Mouse (Mus musculus): ENCODE results near the gene Zic5. TPM values are rescaled to one million over a fixed set of nuclear protein-coding genes. Genes with fewer than 3 reads are reported as not detected.

The Zic5 gene
- polyA plus RNA-seq, 1 experiment = not detected

DNA sequence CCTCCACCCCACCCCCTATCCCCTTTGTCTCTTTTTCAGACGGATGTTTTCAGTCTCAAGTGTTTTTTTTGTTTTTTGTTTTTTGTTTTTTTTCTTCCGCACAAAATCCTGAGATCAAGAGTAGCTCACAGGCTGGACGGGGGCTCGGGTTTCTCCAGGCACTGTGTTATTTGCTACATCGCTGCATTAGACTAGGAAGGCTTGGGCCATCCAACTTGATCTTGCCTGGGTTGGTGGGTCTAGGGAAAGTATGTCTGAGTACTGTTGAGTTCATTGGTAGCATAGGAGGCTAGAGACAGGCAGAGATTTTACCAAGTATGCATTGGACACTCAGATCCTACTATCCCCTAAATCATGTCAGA lies 17.5 kb upstream of the Zic5 start:
- H3K4me3 ChIP-seq (ENCODE audit: insufficient read depth, low read depth, low read length) = peak overlapping the region; percentile 38
- TF ChIP-seq POLR2A (IDR thresholded peaks at IDR 0.05; ENCODE audit: insufficient read depth, low read depth, low read length) = no peak
- no peak for TF ChIP-seq CTCF (IDR thresholded peaks at IDR 0.05; ENCODE audit: insufficient read depth, low read depth, low read length)
- 0 out of 2 replicates have a peak, but pooled peaks cover 3% of the 10 kb centered on the region for H3K4me1 ChIP-seq (ENCODE audit: control insufficient read depth, insufficient read depth, low read length)
- H3K27ac ChIP-seq (ENCODE audit: insufficient read depth, low read depth, low read length) = peak overlapping the region; percentile 74; the same call in 1 of the 2 replicates
- WGBS = 39% methylated on average over 5 of the region's 5 CpGs

DNA sequence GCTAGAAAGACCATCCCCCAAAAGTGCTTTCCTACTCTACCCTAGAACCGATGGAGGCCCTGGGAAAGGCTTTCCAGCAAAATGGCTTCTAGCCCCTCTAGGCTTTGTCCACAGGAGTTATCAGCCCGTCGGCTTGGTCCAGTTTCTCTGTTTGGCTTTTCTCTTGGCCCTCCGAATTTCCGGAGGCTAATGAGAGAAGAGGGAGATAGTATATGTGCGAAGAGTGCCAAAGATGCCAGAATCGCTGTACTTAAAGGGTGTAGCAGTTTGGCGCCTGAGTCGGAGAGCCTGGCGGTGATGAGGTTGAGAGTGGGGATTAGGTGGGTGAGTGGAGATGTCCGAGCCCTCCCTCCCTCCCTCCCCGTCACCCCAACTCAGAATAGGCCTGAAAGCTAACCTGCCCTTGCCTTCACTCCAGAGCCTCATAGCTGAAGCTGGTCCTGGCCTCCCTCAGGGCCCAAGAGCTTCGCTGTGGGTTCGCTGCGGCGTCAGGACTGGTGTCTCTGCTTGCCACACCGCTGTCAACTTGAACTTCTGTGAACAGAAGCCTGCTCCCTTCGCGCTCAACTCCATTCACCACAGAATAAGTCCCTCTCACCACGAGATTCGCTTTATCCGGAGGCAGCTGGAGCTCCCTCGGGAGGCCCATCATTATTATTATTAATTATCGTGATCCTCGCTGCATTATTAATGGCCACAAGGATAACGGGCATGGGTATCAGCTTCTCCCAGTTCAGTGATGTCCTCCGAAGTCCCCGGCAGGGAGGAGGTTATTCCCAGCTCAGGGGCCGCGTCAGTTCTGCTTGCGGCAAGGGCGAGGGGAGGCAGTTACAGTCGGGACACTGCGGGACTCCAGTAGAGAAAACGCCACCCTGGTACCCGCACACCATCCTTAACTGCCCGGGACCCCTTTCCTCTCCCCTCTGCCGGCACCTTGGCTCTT lies 16.9 kb upstream of the Zic5 start:
- TF ChIP-seq CTCF (IDR thresholded peaks at IDR 0.05; ENCODE audit: insufficient read depth, low read depth, low read length) (no peak), POLR2A (IDR thresholded peaks at IDR 0.05; ENCODE audit: insufficient read depth, low read depth, low read length) (no peak)
- Histone ChIP-seq H3K4me1 (ENCODE audit: control insufficient read depth, insufficient read depth, low read length) (0 out of 2 replicates have a peak, but pooled peaks cover 3% of the 10 kb centered on the region), H3K27ac (ENCODE audit: insufficient read depth, low read depth, low read length) (peak overlapping the region; percentile 74), H3K4me3 (ENCODE audit: insufficient read depth, low read depth, low read length) (peak overlapping the region; percentile 38)
- 38% methylated on average over 38 of the region's 38 CpGs for WGBS

DNA sequence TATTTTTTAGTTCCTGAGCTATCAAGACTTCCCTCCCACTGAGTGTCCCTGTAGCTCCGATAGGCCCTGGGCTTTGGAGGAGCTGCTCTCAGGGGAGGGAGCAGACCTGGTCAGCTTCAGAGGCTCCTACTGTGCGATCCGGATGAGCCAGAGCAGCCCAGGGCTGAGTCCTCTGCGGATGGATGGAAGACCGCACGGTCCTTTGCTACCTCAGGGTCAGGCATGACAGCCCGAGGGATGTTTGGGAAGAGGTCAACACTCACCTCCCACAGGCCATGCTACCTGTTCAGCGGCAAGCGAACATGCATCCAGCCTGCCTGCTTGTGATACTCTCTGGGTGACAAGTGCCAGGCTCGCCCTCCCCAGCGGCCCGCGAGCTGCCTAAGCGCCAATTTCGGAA lies 15.7 kb upstream of the Zic5 start:
- Histone ChIP-seq H3K4me3 (ENCODE audit: insufficient read depth, low read depth, low read length) (peak overlapping the region; percentile 38), H3K4me1 (ENCODE audit: control insufficient read depth, insufficient read depth, low read length) (0 out of 2 replicates have a peak, but pooled peaks cover 3% of the 10 kb centered on the region), H3K27ac (ENCODE audit: insufficient read depth, low read depth, low read length) (peak overlapping the region; percentile 83)
- TF ChIP-seq CTCF (IDR thresholded peaks at IDR 0.05; ENCODE audit: insufficient read depth, low read depth, low read length) (no peak), POLR2A (IDR thresholded peaks at IDR 0.05; ENCODE audit: insufficient read depth, low read depth, low read length) (no peak)
- 57% methylated on average over 15 of the region's 15 CpGs for WGBS

DNA sequence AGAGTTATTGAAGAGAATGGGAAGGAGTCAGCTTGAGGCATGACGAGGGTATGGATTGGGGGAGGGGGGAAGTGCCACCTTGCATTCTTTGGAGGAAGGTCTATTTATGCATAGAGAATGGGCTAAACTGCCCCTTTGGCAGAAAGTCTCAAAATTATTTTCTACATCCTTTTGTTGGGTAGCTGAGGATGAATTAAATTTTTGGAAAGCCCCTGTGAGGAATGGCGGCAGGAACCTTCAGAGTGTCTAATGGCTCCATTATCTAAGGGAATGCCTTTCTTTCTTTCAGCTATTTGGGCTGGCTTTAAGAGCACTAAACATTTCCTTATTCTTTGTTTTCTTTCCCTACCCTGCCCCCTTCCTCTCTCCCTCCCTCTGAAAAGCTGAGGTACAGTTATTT lies 14.9 kb upstream of the Zic5 start:
- WGBS = 38% methylated on average over 2 of the region's 2 CpGs
- TF ChIP-seq CTCF (IDR thresholded peaks at IDR 0.05; ENCODE audit: insufficient read depth, low read depth, low read length) (no peak), POLR2A (IDR thresholded peaks at IDR 0.05; ENCODE audit: insufficient read depth, low read depth, low read length) (no peak)
- Histone ChIP-seq H3K27ac (ENCODE audit: insufficient read depth, low read depth, low read length) (peak overlapping the region; percentile 20; the same call in 1 of the 2 replicates), H3K4me3 (ENCODE audit: insufficient read depth, low read depth, low read length) (no peak overlapping the region), H3K4me1 (ENCODE audit: control insufficient read depth, insufficient read depth, low read length) (peaks cover 8% of the 10 kb centered on the region)

DNA sequence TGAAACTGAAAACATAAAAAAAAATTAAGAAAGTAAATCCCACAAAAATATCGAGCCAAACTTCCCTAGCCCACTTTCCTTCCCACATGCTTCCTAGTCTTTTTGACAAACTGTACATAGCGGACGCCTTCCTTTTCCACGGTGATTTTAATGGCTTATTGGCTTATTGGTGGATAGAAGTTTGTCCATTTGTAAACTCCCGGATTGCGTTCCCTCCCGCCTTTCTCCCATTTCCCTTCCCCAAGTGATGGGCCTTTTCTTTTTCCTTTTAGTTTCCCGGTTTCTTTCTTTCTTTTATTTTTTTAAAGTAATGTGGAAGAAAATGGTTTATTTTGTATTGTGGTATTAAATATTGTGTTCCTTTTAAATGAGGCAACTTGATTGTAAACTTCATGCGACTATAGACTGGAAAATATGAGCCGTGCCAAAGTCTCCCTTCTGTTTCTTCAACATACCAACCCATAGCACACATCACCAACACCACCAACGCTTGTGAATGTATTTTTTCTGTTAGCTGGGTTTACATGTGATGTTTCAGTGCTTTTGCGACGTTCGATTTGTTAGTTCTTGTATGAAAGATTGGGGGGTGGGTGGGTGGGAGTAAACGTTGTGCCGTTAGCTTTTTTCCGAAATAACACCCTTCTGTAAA lies 14.1 kb upstream of the Zic5 start:
- 40% methylated on average over 17 of the region's 17 CpGs for WGBS
- H3K4me3 ChIP-seq (ENCODE audit: insufficient read depth, low read depth, low read length) = no peak overlapping the region
- H3K4me1 ChIP-seq (ENCODE audit: control insufficient read depth, insufficient read depth, low read length) = peaks cover 12% of the 10 kb centered on the region
- no peak overlapping the region for H3K27ac ChIP-seq (ENCODE audit: insufficient read depth, low read depth, low read length)
- TF ChIP-seq POLR2A (IDR thresholded peaks at IDR 0.05; ENCODE audit: insufficient read depth, low read depth, low read length) = no peak
- TF ChIP-seq CTCF (IDR thresholded peaks at IDR 0.05; ENCODE audit: insufficient read depth, low read depth, low read length) = no peak

DNA sequence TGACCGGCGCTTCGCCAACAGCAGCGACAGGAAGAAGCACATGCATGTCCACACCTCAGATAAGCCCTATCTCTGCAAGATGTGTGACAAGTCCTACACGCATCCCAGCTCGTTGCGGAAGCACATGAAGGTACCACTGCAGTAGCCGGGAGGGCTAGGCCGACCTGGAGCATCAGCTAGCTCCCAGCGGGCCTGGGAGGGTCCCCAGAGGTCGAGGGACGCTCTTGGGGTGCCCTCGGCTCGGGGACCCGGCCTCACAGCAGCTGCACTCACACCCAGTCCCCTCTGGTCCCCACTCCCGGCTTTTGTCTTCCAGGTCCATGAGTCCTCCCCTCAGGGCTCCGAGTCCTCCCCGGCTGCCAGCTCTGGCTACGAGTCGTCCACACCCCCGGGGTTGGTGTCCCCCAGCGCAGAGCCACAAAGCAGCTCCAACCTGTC lies 13.1 kb upstream of the Zic5 start:
- Histone ChIP-seq H3K27ac (ENCODE audit: insufficient read depth, low read depth, low read length) (peak overlapping the region; percentile 46), H3K4me1 (ENCODE audit: control insufficient read depth, insufficient read depth, low read length) (peaks cover 9% of the 10 kb centered on the region), H3K4me3 (ENCODE audit: insufficient read depth, low read depth, low read length) (peak overlapping the region; percentile 59)
- TF ChIP-seq POLR2A (IDR thresholded peaks at IDR 0.05; ENCODE audit: insufficient read depth, low read depth, low read length) = no peak
- no peak for TF ChIP-seq CTCF (IDR thresholded peaks at IDR 0.05; ENCODE audit: insufficient read depth, low read depth, low read length)
- WGBS = 8% methylated on average over 22 of the region's 22 CpGs

DNA sequence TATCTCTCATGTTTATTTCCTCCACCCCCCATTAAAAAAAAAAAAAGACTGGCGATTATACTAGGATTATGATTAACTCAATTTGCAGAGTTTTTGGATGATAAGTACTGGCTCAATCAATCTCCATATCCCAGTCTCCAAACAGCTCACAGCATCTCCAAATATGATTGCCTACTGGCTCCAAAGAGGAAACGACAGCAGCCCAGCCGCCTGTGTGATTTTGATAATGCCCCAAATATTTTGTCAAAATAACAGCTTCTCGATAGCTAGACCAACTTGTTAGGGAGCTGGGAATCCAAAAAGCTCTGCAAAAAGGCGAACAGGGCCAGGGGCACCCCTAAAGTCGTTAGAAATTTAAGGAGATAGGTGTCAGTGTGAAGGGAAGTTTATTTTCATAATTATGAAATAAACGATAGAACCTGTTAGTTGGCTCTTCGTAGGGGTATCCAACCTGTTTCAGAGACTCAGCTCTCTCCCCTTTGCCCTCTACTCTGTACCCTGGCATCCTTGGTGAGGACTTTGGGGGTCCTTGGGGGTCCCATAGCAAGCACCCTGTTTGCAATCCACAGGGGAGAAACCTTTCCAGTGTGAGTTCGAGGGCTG lies 12.6 kb upstream of the Zic5 start:
- Histone ChIP-seq H3K4me3 (ENCODE audit: insufficient read depth, low read depth, low read length) (peak overlapping the region; percentile 59), H3K27ac (ENCODE audit: insufficient read depth, low read depth, low read length) (peak overlapping the region; percentile 46), H3K4me1 (ENCODE audit: control insufficient read depth, insufficient read depth, low read length) (peaks cover 9% of the 10 kb centered on the region)
- TF ChIP-seq CTCF (IDR thresholded peaks at IDR 0.05; ENCODE audit: insufficient read depth, low read depth, low read length) = no peak
- TF ChIP-seq POLR2A (IDR thresholded peaks at IDR 0.05; ENCODE audit: insufficient read depth, low read depth, low read length) = no peak
- WGBS = 17% methylated on average over 9 of the region's 9 CpGs

DNA sequence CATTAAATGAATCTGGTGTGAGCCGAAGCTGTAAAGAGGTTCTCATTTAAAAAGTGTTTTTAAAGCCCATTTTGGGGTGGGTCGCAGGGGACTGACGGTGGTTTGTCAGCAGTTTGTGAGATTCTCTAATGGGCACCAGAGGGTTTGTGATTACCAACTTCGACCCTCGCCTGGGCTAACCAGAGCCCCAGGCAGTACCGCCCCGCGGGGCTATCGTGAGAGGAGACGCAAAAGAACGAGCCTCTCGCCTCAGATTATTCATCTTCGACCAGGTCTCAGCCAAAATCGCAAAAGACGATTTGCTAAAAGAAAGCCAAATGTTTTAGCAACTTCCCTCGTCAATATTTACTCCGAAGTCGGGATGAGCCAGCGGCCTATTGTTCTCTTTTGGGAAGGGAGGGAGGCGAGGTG lies 11.8 kb upstream of the Zic5 start:
- Histone ChIP-seq H3K27ac (ENCODE audit: insufficient read depth, low read depth, low read length) (peak overlapping the region; percentile 81; the same call in 1 of the 2 replicates), H3K4me1 (ENCODE audit: control insufficient read depth, insufficient read depth, low read length) (peaks cover 9% of the 10 kb centered on the region), H3K4me3 (ENCODE audit: insufficient read depth, low read depth, low read length) (peak overlapping the region; percentile 59)
- 4% methylated on average over 20 of the region's 20 CpGs for WGBS
- no peak for TF ChIP-seq CTCF (IDR thresholded peaks at IDR 0.05; ENCODE audit: insufficient read depth, low read depth, low read length)
- TF ChIP-seq POLR2A (IDR thresholded peaks at IDR 0.05; ENCODE audit: insufficient read depth, low read depth, low read length) = no peak

All from olfactory bulb, adult 2 months (tissue).